Mouse (Mus musculus): ENCODE measurements around the gene Gpr45. TPM values are rescaled to one million over a fixed set of nuclear protein-coding genes. Genes with fewer than 3 reads are reported as not detected.

Gpr45 gene
- total and polyA plus RNA-seq, 2 experiments from 2014 or later = 8.4 to 19.9 TPM

DNA sequence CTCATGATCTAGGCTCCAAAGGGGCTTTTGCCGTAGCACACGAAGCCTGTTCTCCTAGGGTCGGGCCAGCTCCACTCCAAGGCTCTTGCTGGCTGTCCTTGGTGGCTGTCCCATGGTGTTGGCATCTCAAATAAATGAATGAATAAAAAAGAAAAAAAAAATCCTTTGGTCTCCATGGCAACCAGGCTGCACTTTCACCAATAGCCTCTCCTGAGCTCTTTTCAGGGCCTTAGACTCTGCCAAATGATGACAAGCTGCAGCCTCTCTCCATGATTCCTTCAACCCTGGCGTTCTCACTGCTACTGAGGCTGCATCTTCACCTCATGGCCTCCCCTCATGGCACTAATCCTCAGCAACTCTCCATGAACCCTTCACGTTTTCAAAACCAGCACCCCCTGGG, 28.7 kb upstream of the Gpr45 start:
- 21% methylated on average over 5 of the region's 5 CpGs for WGBS
- no peaks in the 10 kb centered on the region for H3K36me3 ChIP-seq (ENCODE audit: insufficient read depth, low read length)
- TF ChIP-seq CTCF (IDR thresholded peaks at IDR 0.05; ENCODE audit: low read depth) = no peak
- ATAC-seq (peak; percentile 81), DNase-seq (ENCODE audit: low spot score) (peak; percentile 63)
- no peaks in the 10 kb centered on the region for H3K27me3 ChIP-seq (ENCODE audit: insufficient read depth, low read length)
- H3K9me3 ChIP-seq (ENCODE audit: low read length) = no peaks in the 10 kb centered on the region
- no peak overlapping the region for H3K4me2 ChIP-seq (ENCODE audit: low read depth, low read length)
- no peak overlapping the region for H3K27ac ChIP-seq
- no peak overlapping the region for H3K9ac ChIP-seq (replicated peaks; ENCODE audit: low read length)
- H3K4me3 ChIP-seq (ENCODE audit: low read length) = no peak overlapping the region
- no peaks in the 10 kb centered on the region for H3K4me1 ChIP-seq (ENCODE audit: insufficient read depth, low read length)

DNA sequence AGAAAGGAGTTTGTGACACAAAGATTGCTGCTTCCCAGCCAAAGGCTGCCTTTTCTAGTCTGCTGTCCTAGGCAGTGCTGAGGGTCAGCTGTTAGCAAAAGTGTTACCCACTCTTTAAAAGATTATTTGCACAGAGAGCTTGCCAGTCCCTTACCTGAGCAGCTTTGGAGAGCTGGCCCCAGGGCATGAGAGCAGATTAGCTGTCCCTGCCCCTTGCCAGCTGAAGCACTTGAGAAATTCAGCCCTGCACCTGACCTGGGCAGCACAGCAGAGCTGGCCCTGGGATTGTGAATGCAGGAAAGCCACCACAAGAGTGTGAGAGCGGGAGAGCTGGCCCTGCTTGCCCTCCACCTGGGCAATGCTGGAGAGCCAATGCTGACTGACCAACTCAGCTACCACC, 19.1 kb upstream of the Gpr45 start:
- H3K4me1 ChIP-seq (ENCODE audit: insufficient read depth, low read length) = no peaks in the 10 kb centered on the region

DNA sequence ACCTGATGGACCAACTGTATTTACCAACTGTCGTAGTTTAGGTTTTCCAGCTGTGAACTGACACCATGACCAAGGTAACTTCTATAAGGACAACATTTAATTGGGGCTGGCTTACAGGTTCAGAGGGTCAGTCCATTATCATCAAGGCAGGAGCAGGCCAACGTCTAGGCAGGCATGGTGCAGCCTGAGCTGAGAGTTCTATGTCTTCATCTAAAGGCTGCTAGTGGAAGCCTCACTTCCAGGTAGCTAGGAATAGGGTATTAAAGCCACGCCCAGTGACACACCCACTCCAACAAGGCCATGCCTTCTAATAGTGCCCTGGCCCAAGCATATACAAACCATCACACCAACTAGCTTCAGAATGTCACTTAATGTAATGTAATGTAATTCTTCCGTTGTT, 4.2 kb upstream of the Gpr45 start:
- no peaks in the 10 kb centered on the region for H3K4me1 ChIP-seq (ENCODE audit: insufficient read depth, low read length)
- H3K9ac ChIP-seq (replicated peaks; ENCODE audit: low read length) = no peak overlapping the region
- H3K27ac ChIP-seq = no peak overlapping the region
- H3K4me3 ChIP-seq (ENCODE audit: low read length) = no peak overlapping the region
- 93% methylated on average over 4 of the region's 4 CpGs for WGBS
- H3K4me2 ChIP-seq (ENCODE audit: low read depth, low read length) = no peak overlapping the region
- no peaks in the 10 kb centered on the region for H3K36me3 ChIP-seq (ENCODE audit: insufficient read depth, low read length)
- H3K9me3 ChIP-seq (ENCODE audit: low read length) = no peaks in the 10 kb centered on the region
- DNase-seq (ENCODE audit: low spot score) (no peak), ATAC-seq (no peak)
- TF ChIP-seq CTCF (IDR thresholded peaks at IDR 0.05; ENCODE audit: low read depth) = no peak
- H3K27me3 ChIP-seq (ENCODE audit: insufficient read depth, low read length) = no peaks in the 10 kb centered on the region

More for the DNA sequence above, 19.1 kb upstream of the Gpr45 start:
- Histone ChIP-seq H3K4me3 (ENCODE audit: low read length) (no peak overlapping the region), H3K27ac (no peak overlapping the region), H3K9ac (replicated peaks; ENCODE audit: low read length) (no peak overlapping the region), H3K4me2 (ENCODE audit: low read depth, low read length) (no peak overlapping the region), H3K36me3 (ENCODE audit: insufficient read depth, low read length) (no peaks in the 10 kb centered on the region), H3K9me3 (ENCODE audit: low read length) (no peaks in the 10 kb centered on the region), H3K27me3 (ENCODE audit: insufficient read depth, low read length) (no peaks in the 10 kb centered on the region)
- no peak for DNase-seq (ENCODE audit: low spot score)
- TF ChIP-seq CTCF (IDR thresholded peaks at IDR 0.05; ENCODE audit: low read depth) = no peak
- WGBS = 92% methylated on average over 1 of the region's 1 CpGs
- no peak for ATAC-seq

DNA sequence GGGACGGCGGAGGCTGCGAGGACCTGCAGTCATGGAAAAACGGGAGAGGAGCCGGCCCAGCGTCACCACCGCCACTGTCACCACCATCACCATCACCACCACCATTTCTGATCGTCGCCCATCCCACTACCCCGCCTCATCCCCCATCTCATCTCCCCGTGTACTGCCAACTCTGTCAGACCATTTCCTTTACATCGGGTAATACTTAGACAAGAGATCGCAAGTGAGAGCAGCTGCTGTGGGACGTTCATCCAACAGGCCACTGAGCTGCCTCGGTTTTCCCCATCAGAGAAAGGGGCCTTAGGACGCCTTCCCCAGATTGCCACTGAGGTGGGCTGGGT, 780 bp downstream of the Gpr45 start:
- no peaks in the 10 kb centered on the region for H3K36me3 ChIP-seq (ENCODE audit: insufficient read depth, low read length)
- no peaks in the 10 kb centered on the region for H3K27me3 ChIP-seq (ENCODE audit: insufficient read depth, low read length)
- TF ChIP-seq CTCF (IDR thresholded peaks at IDR 0.05; ENCODE audit: low read depth) = no peak
- peak overlapping the region; percentile 58 for H3K4me3 ChIP-seq (ENCODE audit: low read length)
- peak overlapping the region; percentile 91 for H3K4me2 ChIP-seq (ENCODE audit: low read depth, low read length)
- H3K27ac ChIP-seq = peak overlapping the region; percentile 82
- ATAC-seq = peak; percentile 77
- peak overlapping the region; percentile 76 for H3K9ac ChIP-seq (replicated peaks; ENCODE audit: low read length)
- DNase-seq (ENCODE audit: low spot score) = no peak
- H3K9me3 ChIP-seq (ENCODE audit: low read length) = no peaks in the 10 kb centered on the region
- under 1% methylated on average over 16 of the region's 16 CpGs for WGBS
- no peaks in the 10 kb centered on the region for H3K4me1 ChIP-seq (ENCODE audit: insufficient read depth, low read length)

DNA sequence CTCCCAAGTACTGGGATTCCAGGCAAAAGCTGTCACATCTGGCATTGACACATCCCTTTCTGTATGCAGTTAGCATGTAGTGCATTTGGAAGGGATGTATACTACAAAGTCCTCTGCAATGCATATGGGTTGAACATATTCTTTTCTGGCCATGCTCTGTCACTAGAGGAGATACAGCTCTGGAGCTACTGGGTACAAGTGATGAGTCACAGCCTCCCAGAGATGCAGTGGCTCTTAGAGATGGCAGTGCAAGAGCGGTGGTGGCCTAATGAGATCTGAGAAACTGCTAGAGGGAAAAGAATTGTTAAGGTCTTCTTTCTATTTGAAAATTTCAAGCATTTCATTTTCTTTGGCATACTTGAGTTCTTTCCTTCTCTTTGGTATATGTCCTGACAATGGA, 4.2 kb downstream of the Gpr45 start:
- ATAC-seq (no peak), DNase-seq (ENCODE audit: low spot score) (no peak)
- Histone ChIP-seq H3K4me1 (ENCODE audit: insufficient read depth, low read length) (no peaks in the 10 kb centered on the region), H3K9me3 (ENCODE audit: low read length) (no peaks in the 10 kb centered on the region), H3K4me3 (ENCODE audit: low read length) (no peak overlapping the region), H3K27ac (no peak overlapping the region), H3K9ac (replicated peaks; ENCODE audit: low read length) (no peak overlapping the region), H3K36me3 (ENCODE audit: insufficient read depth, low read length) (no peaks in the 10 kb centered on the region), H3K27me3 (ENCODE audit: insufficient read depth, low read length) (no peaks in the 10 kb centered on the region), H3K4me2 (ENCODE audit: low read depth, low read length) (no peak overlapping the region)
- TF ChIP-seq CTCF (IDR thresholded peaks at IDR 0.05; ENCODE audit: low read depth) = no peak
- 86% methylated on average over 1 of the region's 1 CpGs for WGBS

DNA sequence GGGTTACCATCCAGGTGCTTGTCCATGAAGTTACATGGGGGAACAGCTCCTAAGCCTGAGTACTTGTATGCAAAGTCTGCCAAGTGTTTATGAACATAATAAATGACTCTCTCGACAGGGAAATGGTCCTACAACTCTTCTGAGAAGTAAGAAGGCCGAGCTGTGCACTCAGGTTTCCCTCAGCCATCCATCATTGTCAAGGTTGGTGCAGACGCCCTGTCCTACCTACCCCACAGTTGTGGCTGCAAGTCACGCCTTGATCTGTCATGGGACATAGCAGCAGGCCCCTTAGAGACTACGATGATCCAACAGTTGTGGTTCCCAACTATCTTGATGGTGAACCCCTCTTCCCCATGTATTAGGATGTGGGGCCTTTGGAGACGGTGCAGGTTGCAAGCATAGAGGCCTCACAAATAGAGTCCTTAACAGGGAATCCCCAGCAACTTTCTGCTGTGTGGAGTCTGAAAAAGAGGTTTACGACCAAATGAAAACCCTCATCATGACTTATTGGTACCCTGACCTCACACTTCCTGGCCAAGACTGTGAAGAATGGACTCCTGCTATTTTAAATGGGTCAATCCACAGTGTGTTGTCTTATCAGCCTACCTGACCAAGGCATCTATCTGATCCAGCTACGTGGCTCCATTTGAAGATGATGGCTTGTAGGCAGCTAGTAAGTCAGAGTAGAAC, 30.6 kb downstream of the Gpr45 start:
- Histone ChIP-seq H3K4me3 (ENCODE audit: low read length) (no peak overlapping the region), H3K27ac (no peak overlapping the region), H3K9me3 (ENCODE audit: low read length) (no peaks in the 10 kb centered on the region), H3K4me1 (ENCODE audit: insufficient read depth, low read length) (no peaks in the 10 kb centered on the region), H3K27me3 (ENCODE audit: insufficient read depth, low read length) (no peaks in the 10 kb centered on the region), H3K36me3 (ENCODE audit: insufficient read depth, low read length) (no peaks in the 10 kb centered on the region), H3K9ac (replicated peaks; ENCODE audit: low read length) (no peak overlapping the region), H3K4me2 (ENCODE audit: low read depth, low read length) (no peak overlapping the region)
- ATAC-seq (no peak), DNase-seq (ENCODE audit: low spot score) (no peak)
- 81% methylated on average over 8 of the region's 8 CpGs for WGBS
- TF ChIP-seq CTCF (IDR thresholded peaks at IDR 0.05; ENCODE audit: low read depth) = no peak

DNA sequence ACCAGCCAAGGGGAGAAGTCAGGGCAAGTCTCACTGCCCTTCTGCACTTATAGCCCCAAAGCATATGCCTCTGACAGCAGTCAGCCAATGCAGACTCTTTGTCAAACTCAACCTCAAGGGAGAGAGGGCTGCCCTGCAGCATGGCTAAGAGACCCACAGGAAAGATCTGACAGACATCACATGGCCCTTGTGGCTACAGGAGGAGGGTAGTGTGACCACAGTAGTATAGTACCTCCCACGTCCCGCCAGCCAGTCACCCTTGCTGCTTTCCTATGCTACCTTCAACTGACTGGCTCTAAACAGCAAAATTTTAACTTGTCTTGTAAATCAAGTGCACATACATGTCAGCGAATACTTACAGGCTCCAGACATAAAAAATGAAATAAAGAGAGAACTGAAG, 31.4 kb downstream of the Gpr45 start:
- Histone ChIP-seq H3K4me2 (ENCODE audit: low read depth, low read length) (no peak overlapping the region), H3K4me3 (ENCODE audit: low read length) (no peak overlapping the region), H3K4me1 (ENCODE audit: insufficient read depth, low read length) (no peaks in the 10 kb centered on the region), H3K27me3 (ENCODE audit: insufficient read depth, low read length) (no peaks in the 10 kb centered on the region), H3K9ac (replicated peaks; ENCODE audit: low read length) (no peak overlapping the region), H3K36me3 (ENCODE audit: insufficient read depth, low read length) (no peaks in the 10 kb centered on the region), H3K9me3 (ENCODE audit: low read length) (no peaks in the 10 kb centered on the region), H3K27ac (no peak overlapping the region)
- ATAC-seq = no peak
- no peak for TF ChIP-seq CTCF (IDR thresholded peaks at IDR 0.05; ENCODE audit: low read depth)
- DNase-seq (ENCODE audit: low spot score) = no peak
- WGBS = 91% methylated on average over 3 of the region's 3 CpGs

Data from hindbrain, postnatal 0 days (tissue).